Mouse (Mus musculus): Measurements from ENCODE around the gene Rps6kb1.

DNA sequence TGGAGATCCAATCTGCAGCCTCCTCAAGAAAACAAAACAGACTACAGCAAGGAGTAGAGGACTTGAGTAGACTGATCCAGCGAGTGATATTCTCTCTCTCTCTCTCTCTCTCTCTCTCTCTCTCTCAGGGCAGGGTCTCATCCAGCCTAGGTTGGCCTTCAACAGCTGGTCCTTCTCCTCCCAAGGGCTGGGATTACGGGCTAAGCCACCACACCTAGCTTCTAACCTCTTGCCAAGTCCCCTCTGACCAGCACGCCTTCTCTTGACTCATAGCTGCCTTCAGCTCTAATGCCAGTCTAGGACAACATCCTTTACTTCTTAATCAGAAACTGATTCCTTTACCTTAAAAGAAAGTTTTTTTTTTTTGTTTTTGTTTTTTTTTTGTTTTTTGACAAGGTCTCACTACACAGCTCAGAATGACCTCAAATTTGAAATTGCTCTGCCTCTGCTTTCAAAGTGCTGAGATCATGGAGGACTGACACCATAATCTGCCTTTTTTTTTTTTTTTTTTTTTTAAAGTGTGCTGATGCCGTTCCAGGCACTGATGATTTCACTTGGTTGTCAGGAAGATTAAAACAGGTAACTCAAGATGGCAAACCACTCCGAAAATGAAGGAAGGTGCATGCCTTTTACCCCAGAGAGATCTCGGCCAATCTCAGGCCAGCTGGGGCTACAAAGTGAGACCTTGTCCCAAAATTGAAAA, 33.7 kb upstream of the Rps6kb1 start:
- TF ChIP-seq FOSL1 (IDR thresholded peaks at IDR 0.05; ENCODE audit: insufficient read depth, low read length, poor library complexity, severe bottlenecking): no peak
- no peak for TF ChIP-seq CTCF (IDR thresholded peaks at IDR 0.05; ENCODE audit: control insufficient read depth, insufficient read depth, insufficient read length)
- no peak for TF ChIP-seq USF1 (IDR thresholded peaks at IDR 0.05; ENCODE audit: low read depth)
- TF ChIP-seq MAX (IDR thresholded peaks at IDR 0.05): peak; percentile 36
